Mouse (Mus musculus) kidney, adult 9 months (tissue): Measurements from ENCODE around the gene Ccne1.

ENCODE experiments used
- DNase-seq: peaks from one replicate; pipeline ENCODE4 v3.0.0; 2022

Ccne1 gene

GRCm38 (mm10) chr7:38093101-38093500, 14.2 kb downstream of the Ccne1 start:
- no peak for DNase-seq

GRCm38 (mm10) chr7:38089930-38090675, 17.2 kb downstream of the Ccne1 start:
- no peak for DNase-seq

GRCm38 (mm10) chr7:38088456-38088855, 18.9 kb downstream of the Ccne1 start:
- no peak for DNase-seq

- DNase-seq, result no peak
Observed at GRCm38 (mm10) chr7:38087856-38088255, 19.5 kb downstream of the Ccne1 start.

- no peak for DNase-seq
Observed at GRCm38 (mm10) chr7:38086401-38086800, 20.9 kb downstream of the Ccne1 start.

- peak; percentile 69 for DNase-seq
Observed at GRCm38 (mm10) chr7:38085573-38086211, 21.6 kb downstream of the Ccne1 start.

- peak; percentile 100 for DNase-seq
Observed at GRCm38 (mm10) chr7:38084778-38085572, 22.4 kb downstream of the Ccne1 start.

GRCm38 (mm10) chr7:38082971-38083370, 24.4 kb downstream of the Ccne1 start:
- no peak for DNase-seq

GRCm38 (mm10) chr7:38077189-38077588, 30.1 kb downstream of the Ccne1 start:
- DNase-seq, result no peak

GRCm38 (mm10) chr7:38075487-38075886, 31.8 kb downstream of the Ccne1 start:
- no peak for DNase-seq

GRCm38 (mm10) chr7:38074920-38075319, 32.4 kb downstream of the Ccne1 start:
- no peak for DNase-seq

GRCm38 (mm10) chr7:38074514-38074913, 32.8 kb downstream of the Ccne1 start:
- DNase-seq, result no peak

GRCm38 (mm10) chr7:38073782-38074181, 33.6 kb downstream of the Ccne1 start:
- peak; percentile 42 for DNase-seq

- no peak for DNase-seq
Observed at GRCm38 (mm10) chr7:38071065-38071464, 36.3 kb downstream of the Ccne1 start.

- DNase-seq, result no peak
Observed at GRCm38 (mm10) chr7:38070663-38071062, 36.7 kb downstream of the Ccne1 start.

- no peak for DNase-seq
Observed at GRCm38 (mm10) chr7:38064431-38064830, 42.9 kb downstream of the Ccne1 start.

- peak; percentile 87 for DNase-seq
Observed at GRCm38 (mm10) chr7:38061060-38061970, 46.0 kb downstream of the Ccne1 start.

GRCm38 (mm10) chr7:38059636-38060330, 47.6 kb downstream of the Ccne1 start:
- no peak for DNase-seq

- no peak for DNase-seq
Observed at GRCm38 (mm10) chr7:38059096-38059495, 48.2 kb downstream of the Ccne1 start.

GRCm38 (mm10) chr7:38055996-38056395, 51.3 kb downstream of the Ccne1 start:
- DNase-seq, result no peak

GRCm38 (mm10) chr7:38054246-38054645, 53.1 kb downstream of the Ccne1 start:
- no peak for DNase-seq
